Mouse (Mus musculus) kidney, embryonic 14.5 days (tissue): ENCODE data around the gene Rpl9. TPM values are rescaled to one million over a fixed set of nuclear protein-coding genes. Genes with fewer than 3 reads are reported as not detected.

Experiments used
- ATAC-seq: fragments of 200-750 bp; cut with Nextera tagmentation; 2 replicates; pipeline ENCODE4 v1.8.0; 2017; ENCODE audit warnings: moderate number of reproducible peaks, mild to moderate bottlenecking, moderate TSS enrichment, moderate library complexity; ENCODE audit not compliant: low FRiP score, low TSS enrichment
- H3K27ac ChIP-seq: fragments of 300-500 bp; sonication (generic); 2 replicates; pipeline ENCODE4 v1.5.1; 2014; ENCODE audit warnings: low read depth, mild to moderate bottlenecking, low read length, moderate library complexity, mixed read lengths
- H3K27me3 ChIP-seq: fragments of 300-500 bp; sonication (generic); 2 replicates; pipeline ENCODE4 v1.6.1; 2014; ENCODE audit warnings: mild to moderate bottlenecking, low read length; ENCODE audit not compliant: control insufficient read depth, insufficient read depth
- H3K36me3 ChIP-seq: fragments of 300-500 bp; sonication (generic); 2 replicates; pipeline ENCODE4 v1.6.1; 2014; ENCODE audit warnings: low read length, mixed read lengths; ENCODE audit not compliant: control insufficient read depth, insufficient read depth
- H3K4me1 ChIP-seq: fragments of 300-500 bp; sonication (generic); 2 replicates; pipeline ENCODE4 v1.6.1; 2014; ENCODE audit warnings: low read length, mixed read lengths; ENCODE audit not compliant: control insufficient read depth, insufficient read depth
- H3K4me2 ChIP-seq: fragments of 300-500 bp; sonication (generic); replicated peaks from 2 replicates; pipeline ENCODE4 v1.6.1; 2014; ENCODE audit warnings: low read depth, mild to moderate bottlenecking, low read length
- H3K4me3 ChIP-seq: fragments of 300-500 bp; sonication (generic); 2 replicates; pipeline ENCODE4 v1.5.1; 2014; ENCODE audit warnings: mild to moderate bottlenecking, low read length
- H3K9ac ChIP-seq: fragments of 300-500 bp; sonication (generic); 2 replicates; pipeline ENCODE4 v1.6.1; 2014; ENCODE audit warnings: low read depth, mild to moderate bottlenecking, low read length, moderate library complexity
- H3K9me3 ChIP-seq: fragments of 300-500 bp; sonication (generic); 2 replicates; pipeline ENCODE4 v1.6.1; 2016; ENCODE audit warnings: low read length; ENCODE audit not compliant: control insufficient read depth
- WGBS: fragments of 180-500 bp; shearing (Covaris S2); extraction: QIAGEN DNeasy Blood & Tissue Kit; methylation state at CpG from one replicate; pipeline ENCODE4 v1.1.7; 2014; 5-methylcytosine and 5-hydroxymethylcytosine counted together
- polyA plus RNA-seq: library from polyadenylated mRNA; unstranded; fragments of >200 nt; fragmentation: Nextera tagmentation; extraction: Ambion mirVana; gene quantifications from 2 replicates; pipeline ENCODE4 v1.2.1, GENCODE M21; 2014

Gene Rpl9
- polyA plus RNA-seq, 1 experiment from 2014 or later: 1,219 TPM

- WGBS: 83% methylated on average over 3 of the region's 3 CpGs
- H3K9ac ChIP-seq: no peak overlapping the region
- no peak overlapping the region for H3K4me2 ChIP-seq
- no peak overlapping the region for H3K4me3 ChIP-seq
- H3K9me3 ChIP-seq: no peaks in the 10 kb centered on the region
- H3K27me3 ChIP-seq: no peaks in the 10 kb centered on the region
- no peak for ATAC-seq
- H3K27ac ChIP-seq: no peak overlapping the region
- H3K36me3 ChIP-seq: no peaks in the 10 kb centered on the region
- H3K4me1 ChIP-seq: no peaks in the 10 kb centered on the region
Observed at GRCm38 (mm10) chr5:65354097-65354496, 37.1 kb downstream of the Rpl9 start.

- no peak overlapping the region for H3K4me3 ChIP-seq
- WGBS: 63% methylated on average over 10 of the region's 10 CpGs
- no peak overlapping the region for H3K9ac ChIP-seq
- H3K4me2 ChIP-seq: no peak overlapping the region
- H3K36me3 ChIP-seq: no peaks in the 10 kb centered on the region
- no peaks in the 10 kb centered on the region for H3K9me3 ChIP-seq
- ATAC-seq: no peak
- no peaks in the 10 kb centered on the region for H3K4me1 ChIP-seq
- no peak overlapping the region for H3K27ac ChIP-seq
- no peaks in the 10 kb centered on the region for H3K27me3 ChIP-seq
Observed at GRCm38 (mm10) chr5:65350508-65350907, 40.7 kb downstream of the Rpl9 start.

DNA sequence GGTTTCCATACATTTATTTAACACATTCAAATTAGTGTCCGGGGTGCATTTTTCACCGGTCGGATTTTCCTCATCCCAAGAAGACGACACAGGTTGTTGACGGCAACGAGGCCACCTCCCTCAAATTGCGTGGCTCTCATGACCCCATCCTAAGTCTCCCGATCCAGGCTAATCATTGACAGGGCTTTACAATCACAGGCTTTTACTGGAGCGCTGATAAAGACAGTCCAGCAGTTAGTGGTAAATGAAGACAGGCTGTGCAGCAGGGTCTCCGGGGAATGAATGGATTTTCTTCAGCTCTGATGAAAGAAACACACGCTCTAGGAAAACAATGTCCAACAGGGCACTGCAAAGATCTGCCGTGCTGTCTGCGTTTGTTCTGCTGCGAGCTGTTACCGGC lies 43.1 kb downstream of the Rpl9 start, which contains the start of gene Klb:
Gene Klb, plus strand, starts transcription at position 147 of the 400 bp plus-strand sequence.
- no peak within 1 kb of the TSS; the same call in 1 of the 2 replicates for H3K4me2 ChIP-seq

DNA sequence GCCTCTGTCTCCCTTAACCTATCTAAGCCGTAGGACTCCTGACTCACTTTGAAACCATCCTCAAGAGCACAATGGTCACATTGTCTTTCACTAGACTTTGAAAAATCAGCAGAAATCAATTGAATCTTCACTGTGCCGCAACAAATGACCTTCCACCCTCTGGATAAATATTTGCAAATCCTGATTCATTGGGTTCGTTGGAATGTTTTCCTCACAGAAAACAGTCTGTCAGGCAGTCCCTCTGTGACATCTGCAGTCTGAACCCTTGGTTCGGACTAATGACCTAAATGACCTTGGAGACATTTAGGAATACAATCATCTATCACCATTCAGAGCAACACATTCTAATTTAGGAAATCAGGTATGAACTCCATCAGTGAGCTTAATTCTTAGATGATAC lies 51.1 kb downstream of the Rpl9 start:
- 66% methylated on average over 4 of the region's 4 CpGs for WGBS
- no peak overlapping the region for H3K4me3 ChIP-seq
- no peaks in the 10 kb centered on the region for H3K4me1 ChIP-seq
- H3K36me3 ChIP-seq: no peaks in the 10 kb centered on the region
- no peak overlapping the region for H3K27ac ChIP-seq
- H3K4me2 ChIP-seq: no peak overlapping the region
- no peaks in the 10 kb centered on the region for H3K9me3 ChIP-seq
- H3K9ac ChIP-seq: no peak overlapping the region
- H3K27me3 ChIP-seq: no peaks in the 10 kb centered on the region
- no peak for ATAC-seq

More for the DNA sequence above, 43.1 kb downstream of the Rpl9 start, which contains the start of gene Klb:
- 60% methylated on average over 15 of the region's 15 CpGs for whole genome bisulfite sequencing
- H3K4me1 ChIP-seq: no peaks in the 10 kb centered on the region
- H3K4me3 ChIP-seq: no peak within 1 kb of the TSS
- H3K27ac ChIP-seq: no peak within 1 kb of the TSS
- no peaks in the 10 kb centered on the region for H3K36me3 ChIP-seq
- ATAC-seq: no peak
- no peaks in the 10 kb centered on the region for H3K27me3 ChIP-seq
- H3K9me3 ChIP-seq: no peaks in the 10 kb centered on the region
- H3K9ac ChIP-seq: no peak within 1 kb of the TSS

- no peak for ATAC-seq
- H3K4me1 ChIP-seq: peaks cover 7% of the 10 kb centered on the region; the same call in 1 of the 2 replicates
- H3K4me3 ChIP-seq: no peak overlapping the region
- 84% methylated on average over 6 of the region's 6 CpGs for WGBS
- H3K4me2 ChIP-seq: no peak overlapping the region
- H3K36me3 ChIP-seq: 0 out of 2 replicates have a peak, but pooled peaks cover 3% of the 10 kb centered on the region
- H3K27ac ChIP-seq: no peak overlapping the region
- H3K27me3 ChIP-seq: no peaks in the 10 kb centered on the region
- H3K9me3 ChIP-seq: no peaks in the 10 kb centered on the region
- no peak overlapping the region for H3K9ac ChIP-seq
Observed at GRCm38 (mm10) chr5:65338394-65338793, 52.9 kb downstream of the Rpl9 start.

Other genes starting within 250 kb of the Rpl9 start
- 8.7 and 15.8 TPM in 2 replicates for gene Wdr19, start 191.7 kb downstream of the Rpl9 start, polyA plus RNA-seq
- 94.5 and 100 TPM in 2 replicates for gene Rfc1, start 55.8 kb downstream of the Rpl9 start, polyA plus RNA-seq
- gene Klb, start 43.1 kb downstream of the Rpl9 start, polyA plus RNA-seq: not detected in 2 replicates
- 66.5 and 68.3 TPM in 2 replicates for gene Lias, start 53 bp upstream of the Rpl9 start, polyA plus RNA-seq
- 56.2 and 68.9 TPM in 2 replicates for gene Ugdh, start 44.5 kb upstream of the Rpl9 start, polyA plus RNA-seq
- gene Gm43552, start 101.4 kb upstream of the Rpl9 start, polyA plus RNA-seq: not detected in 2 replicates
- gene Smim14, start 145.7 kb upstream of the Rpl9 start, polyA plus RNA-seq: 83.9 and 91.6 TPM in 2 replicates
- 154 and 186 TPM in 2 replicates for gene Ube2k, start 145.8 kb upstream of the Rpl9 start, polyA plus RNA-seq